Mouse (Mus musculus): ENCODE data around the gene Nck2.

DNA sequence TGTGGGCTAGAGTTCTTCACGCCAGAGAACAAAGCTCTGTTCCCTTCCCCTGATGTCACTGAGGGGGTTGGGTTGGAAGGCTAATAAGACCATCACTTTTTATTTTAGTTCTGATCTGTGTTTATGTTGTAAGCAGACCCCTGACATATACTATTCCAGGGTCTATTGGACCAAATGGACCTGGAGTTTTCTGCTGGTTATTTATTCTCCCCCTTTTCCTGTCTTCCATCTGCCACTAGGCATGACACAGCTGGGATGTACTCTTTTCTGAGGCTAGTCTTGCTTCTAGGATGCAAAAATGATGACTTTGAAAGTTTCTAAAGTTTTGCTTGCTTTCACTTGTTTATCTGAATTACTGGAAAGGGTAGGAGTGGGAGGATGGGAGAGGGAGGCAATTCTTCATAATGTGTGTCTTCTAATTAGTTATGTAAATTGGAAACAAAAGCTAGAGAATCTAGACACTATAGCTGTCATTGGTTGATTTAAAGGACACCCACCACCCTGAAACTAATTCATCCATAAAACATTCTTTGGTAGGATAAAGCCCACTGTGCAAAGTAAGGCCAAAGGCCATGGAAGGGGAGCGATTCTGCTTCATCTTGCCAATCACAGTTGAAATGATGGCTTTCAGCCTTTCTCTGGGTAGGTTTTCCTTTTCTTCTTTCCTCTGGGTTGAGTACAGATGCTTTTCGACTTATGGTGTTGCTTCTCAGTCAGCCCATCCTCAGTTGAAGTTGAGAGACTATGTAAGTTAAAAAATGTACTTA, 42.8 kb downstream of the Nck2 start:
- no peak for TF ChIP-seq CTCF (IDR thresholded peaks at IDR 0.05; ENCODE audit: borderline replicate concordance, insufficient read depth, low read depth, low read length)
- TF ChIP-seq POLR2A (IDR thresholded peaks at IDR 0.05; ENCODE audit: borderline replicate concordance, insufficient read depth, low read length), result no peak
